Mouse (Mus musculus): Measurements from ENCODE around the gene Srebf2. TPM values are rescaled to one million over a fixed set of nuclear protein-coding genes. Genes with fewer than 3 reads are reported as not detected.

The Srebf2 gene
- total and polyA plus RNA-seq, 2 experiments from 2014 or later, result 171 to 193 TPM

DNA sequence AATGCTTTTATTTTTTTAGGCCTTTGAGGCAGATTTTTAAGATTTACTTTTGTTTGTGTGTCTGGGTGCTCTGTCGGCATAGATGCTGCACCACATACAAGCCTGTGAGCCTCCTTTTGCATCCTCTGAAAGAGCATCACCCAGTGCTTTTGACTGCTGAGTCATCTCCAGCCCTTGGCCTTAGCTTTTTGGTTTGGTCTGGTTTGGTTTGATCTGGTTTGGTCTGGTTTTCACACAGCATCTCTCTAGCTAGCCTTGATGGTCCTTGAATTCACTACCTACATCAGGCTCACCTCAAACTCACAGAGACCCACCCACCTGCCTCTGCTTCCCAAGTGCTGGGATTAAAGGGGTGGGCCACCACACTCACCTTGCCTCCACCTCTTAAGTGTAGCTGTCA, 40.9 kb downstream of the Srebf2 start:
- TF ChIP-seq CTCF (IDR thresholded peaks at IDR 0.05; ENCODE audit: low read depth), result no peak
- no peak overlapping the region for H3K4me2 ChIP-seq (ENCODE audit: low read depth)
- no peak overlapping the region for H3K4me3 ChIP-seq (ENCODE audit: low read depth, low read length)
- ATAC-seq, result no peak
- no peaks in the 10 kb centered on the region for H3K27me3 ChIP-seq (ENCODE audit: insufficient read depth, low read length)
- 96% methylated on average over 1 of the region's 1 CpGs for WGBS
- no peak for DNase-seq
- no peak overlapping the region for H3K9ac ChIP-seq
- H3K9me3 ChIP-seq (ENCODE audit: low read length), result no peaks in the 10 kb centered on the region
- peaks cover 80% of the 10 kb centered on the region for H3K36me3 ChIP-seq (ENCODE audit: insufficient read depth)
- H3K4me1 ChIP-seq (ENCODE audit: insufficient read depth), result no peaks in the 10 kb centered on the region
- H3K27ac ChIP-seq (ENCODE audit: low read depth, low read length), result no peak overlapping the region

DNA sequence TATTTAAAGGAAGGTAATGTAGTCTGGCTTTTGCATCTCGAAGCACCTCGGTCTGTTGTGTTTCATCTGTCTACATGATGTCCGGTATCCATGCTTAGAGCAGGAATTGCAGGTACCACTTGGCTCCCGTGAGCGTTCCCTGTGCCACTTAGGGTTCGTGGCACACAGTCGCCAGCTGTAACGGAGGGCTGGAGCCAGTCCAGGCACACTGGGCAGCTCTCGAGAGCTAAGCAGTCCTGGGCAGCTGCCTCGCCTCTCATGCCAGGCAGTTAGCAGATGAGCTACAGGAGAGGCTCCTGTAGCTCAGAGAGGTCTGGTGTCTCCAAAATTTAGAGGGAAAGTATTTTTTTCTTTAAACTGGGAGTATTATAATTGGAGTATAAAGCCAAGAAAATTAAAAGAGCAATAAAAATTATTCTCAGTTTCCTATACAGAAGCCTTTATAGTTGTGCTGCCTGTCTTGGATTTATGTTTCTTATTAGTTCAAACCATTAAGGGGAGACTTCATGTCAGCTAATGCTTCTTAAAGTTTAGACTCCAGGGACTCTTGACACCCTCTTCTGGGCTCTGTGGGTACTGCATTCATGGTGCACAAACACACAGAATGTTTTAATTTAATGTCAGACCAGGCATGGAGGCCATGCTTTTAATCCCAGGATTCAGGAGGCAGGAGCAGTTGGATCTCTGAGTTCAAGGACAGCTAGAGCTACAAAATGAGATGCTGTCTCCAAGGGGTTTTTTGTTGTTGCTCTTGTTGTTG, 41.7 kb downstream of the Srebf2 start:
- peak; percentile 61 for TF ChIP-seq CTCF (IDR thresholded peaks at IDR 0.05; ENCODE audit: low read depth)
- H3K4me2 ChIP-seq (ENCODE audit: low read depth), result no peak overlapping the region
- ATAC-seq (no peak), DNase-seq (peak; percentile 58)
- peaks cover 79% of the 10 kb centered on the region for H3K36me3 ChIP-seq (ENCODE audit: insufficient read depth)
- no peak overlapping the region for H3K4me3 ChIP-seq (ENCODE audit: low read depth, low read length)
- WGBS, result 80% methylated on average over 10 of the region's 10 CpGs
- H3K9ac ChIP-seq, result no peak overlapping the region
- H3K4me1 ChIP-seq (ENCODE audit: insufficient read depth), result no peaks in the 10 kb centered on the region
- no peaks in the 10 kb centered on the region for H3K9me3 ChIP-seq (ENCODE audit: low read length)
- no peaks in the 10 kb centered on the region for H3K27me3 ChIP-seq (ENCODE audit: insufficient read depth, low read length)
- H3K27ac ChIP-seq (ENCODE audit: low read depth, low read length), result no peak overlapping the region

DNA sequence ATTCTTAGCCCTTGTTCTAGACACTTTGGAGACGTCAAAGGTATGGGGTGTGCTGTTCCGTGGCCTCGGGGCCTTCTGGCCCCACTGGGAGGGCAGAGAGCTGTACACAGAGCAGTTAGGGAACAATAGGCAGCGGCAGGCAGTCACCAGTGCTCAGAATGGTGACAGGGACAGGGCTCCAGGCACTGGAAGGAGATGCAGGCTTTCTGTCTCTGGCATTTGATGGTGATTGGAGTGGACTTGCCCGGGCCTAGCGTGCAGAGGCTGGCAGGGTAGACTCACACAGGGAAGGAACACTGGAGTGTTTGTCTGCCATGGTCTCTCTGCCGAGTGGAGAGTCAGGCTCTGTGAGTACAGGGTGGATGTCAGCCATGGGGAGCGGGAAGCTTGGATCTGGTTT, 45.6 kb downstream of the Srebf2 start:
- Histone ChIP-seq H3K4me2 (ENCODE audit: low read depth) (no peak overlapping the region), H3K27me3 (ENCODE audit: insufficient read depth, low read length) (no peaks in the 10 kb centered on the region), H3K36me3 (ENCODE audit: insufficient read depth) (peaks cover 77% of the 10 kb centered on the region), H3K9ac (no peak overlapping the region; the same call in 1 of the 2 replicates), H3K9me3 (ENCODE audit: low read length) (no peaks in the 10 kb centered on the region), H3K27ac (ENCODE audit: low read depth, low read length) (no peak overlapping the region), H3K4me3 (ENCODE audit: low read depth, low read length) (no peak overlapping the region), H3K4me1 (ENCODE audit: insufficient read depth) (no peaks in the 10 kb centered on the region)
- DNase-seq (no peak), ATAC-seq (no peak)
- TF ChIP-seq CTCF (IDR thresholded peaks at IDR 0.05; ENCODE audit: low read depth), result no peak
- 81% methylated on average over 8 of the region's 8 CpGs for WGBS

DNA sequence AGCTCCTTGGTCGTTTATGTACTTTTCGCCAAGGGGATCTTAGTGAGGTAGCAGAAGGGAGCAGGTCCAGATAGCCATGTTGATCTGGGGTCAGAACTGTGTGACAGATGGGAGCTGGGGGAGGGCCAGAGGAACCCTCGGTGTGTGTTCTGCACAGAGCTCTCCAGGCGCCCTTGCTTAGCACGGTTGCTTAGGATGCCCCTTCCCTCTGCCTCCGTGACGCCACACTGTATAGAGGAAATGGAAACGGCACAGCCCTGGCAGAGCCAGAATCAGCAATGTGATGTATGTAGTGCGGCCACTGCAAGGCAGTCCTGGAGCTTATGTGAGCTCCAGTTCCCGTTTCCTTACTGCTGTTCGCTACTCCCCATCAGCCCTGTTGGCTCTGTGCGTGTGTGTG, 49.3 kb downstream of the Srebf2 start:
- no peak overlapping the region for H3K4me3 ChIP-seq (ENCODE audit: low read depth, low read length)
- no peaks in the 10 kb centered on the region for H3K4me1 ChIP-seq (ENCODE audit: insufficient read depth)
- WGBS, result 90% methylated on average over 12 of the region's 12 CpGs
- no peak for TF ChIP-seq CTCF (IDR thresholded peaks at IDR 0.05; ENCODE audit: low read depth)
- DNase-seq, result no peak
- H3K9ac ChIP-seq, result no peak overlapping the region
- ATAC-seq, result no peak
- H3K4me2 ChIP-seq (ENCODE audit: low read depth), result no peak overlapping the region
- no peaks in the 10 kb centered on the region for H3K27me3 ChIP-seq (ENCODE audit: insufficient read depth, low read length)
- no peak overlapping the region for H3K27ac ChIP-seq (ENCODE audit: low read depth, low read length)
- no peaks in the 10 kb centered on the region for H3K9me3 ChIP-seq (ENCODE audit: low read length)
- peaks cover 94% of the 10 kb centered on the region for H3K36me3 ChIP-seq (ENCODE audit: insufficient read depth)

DNA sequence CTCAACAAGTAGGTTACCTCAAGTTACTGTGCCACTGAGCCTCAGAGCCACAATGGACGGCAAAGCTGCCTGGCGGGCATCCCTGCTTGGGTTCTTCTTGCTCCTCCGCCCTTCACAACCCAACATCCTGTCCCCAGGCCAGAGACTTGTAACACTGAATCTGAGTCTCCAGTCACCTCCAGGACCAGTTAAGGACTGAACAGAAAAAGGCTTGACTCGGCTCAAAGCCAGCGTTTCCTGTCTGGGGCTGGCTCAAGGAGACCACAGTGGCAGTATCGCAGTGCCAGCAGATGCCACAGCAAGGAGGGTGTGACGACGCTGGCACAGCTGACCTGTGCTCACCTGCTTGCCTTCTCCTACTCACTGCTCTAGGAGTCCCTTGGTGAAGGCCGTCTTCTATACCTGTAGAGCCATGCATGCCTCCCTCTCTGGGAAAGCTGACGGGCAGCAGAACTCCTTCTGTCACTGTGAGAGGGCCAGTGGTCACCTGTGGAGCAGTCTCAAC, 50.3 kb downstream of the Srebf2 start:
- 92% methylated on average over 10 of the region's 10 CpGs for WGBS
- Histone ChIP-seq H3K9me3 (ENCODE audit: low read length) (no peaks in the 10 kb centered on the region), H3K4me2 (ENCODE audit: low read depth) (no peak overlapping the region), H3K36me3 (ENCODE audit: insufficient read depth) (peaks cover 93% of the 10 kb centered on the region), H3K27me3 (ENCODE audit: insufficient read depth, low read length) (no peaks in the 10 kb centered on the region), H3K4me3 (ENCODE audit: low read depth, low read length) (no peak overlapping the region), H3K4me1 (ENCODE audit: insufficient read depth) (no peaks in the 10 kb centered on the region), H3K9ac (no peak overlapping the region), H3K27ac (ENCODE audit: low read depth, low read length) (no peak overlapping the region)
- no peak for TF ChIP-seq CTCF (IDR thresholded peaks at IDR 0.05; ENCODE audit: low read depth)
- no peak for DNase-seq
- ATAC-seq, result no peak

DNA sequence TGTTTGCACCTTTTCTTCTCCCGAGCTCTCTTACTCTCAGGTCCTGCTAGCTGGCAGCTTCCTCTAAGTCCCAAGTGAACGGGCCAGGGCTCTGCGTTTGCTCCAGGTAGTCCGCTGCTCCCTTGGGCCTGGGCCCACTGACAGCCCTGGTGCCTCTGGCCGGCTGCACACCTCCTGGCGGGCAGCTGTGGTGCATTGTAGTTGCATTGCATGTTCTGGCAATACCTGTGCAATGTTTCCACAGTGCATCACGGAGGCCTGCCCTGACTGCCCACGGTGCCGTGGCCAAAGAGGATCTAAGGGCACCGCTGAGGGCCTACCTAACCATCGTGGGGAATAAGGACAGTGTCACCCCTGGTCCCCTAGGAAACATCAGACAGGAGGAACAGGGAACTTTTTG, 51.0 kb downstream of the Srebf2 start:
- no peaks in the 10 kb centered on the region for H3K4me1 ChIP-seq (ENCODE audit: insufficient read depth)
- no peaks in the 10 kb centered on the region for H3K9me3 ChIP-seq (ENCODE audit: low read length)
- no peak for TF ChIP-seq CTCF (IDR thresholded peaks at IDR 0.05; ENCODE audit: low read depth)
- H3K4me2 ChIP-seq (ENCODE audit: low read depth), result no peak overlapping the region
- no peak overlapping the region for H3K4me3 ChIP-seq (ENCODE audit: low read depth, low read length)
- ATAC-seq (no peak), DNase-seq (no peak)
- H3K27me3 ChIP-seq (ENCODE audit: insufficient read depth, low read length), result no peaks in the 10 kb centered on the region
- peaks cover 93% of the 10 kb centered on the region for H3K36me3 ChIP-seq (ENCODE audit: insufficient read depth)
- no peak overlapping the region for H3K9ac ChIP-seq
- no peak overlapping the region for H3K27ac ChIP-seq (ENCODE audit: low read depth, low read length)
- 89% methylated on average over 11 of the region's 11 CpGs for WGBS

DNA sequence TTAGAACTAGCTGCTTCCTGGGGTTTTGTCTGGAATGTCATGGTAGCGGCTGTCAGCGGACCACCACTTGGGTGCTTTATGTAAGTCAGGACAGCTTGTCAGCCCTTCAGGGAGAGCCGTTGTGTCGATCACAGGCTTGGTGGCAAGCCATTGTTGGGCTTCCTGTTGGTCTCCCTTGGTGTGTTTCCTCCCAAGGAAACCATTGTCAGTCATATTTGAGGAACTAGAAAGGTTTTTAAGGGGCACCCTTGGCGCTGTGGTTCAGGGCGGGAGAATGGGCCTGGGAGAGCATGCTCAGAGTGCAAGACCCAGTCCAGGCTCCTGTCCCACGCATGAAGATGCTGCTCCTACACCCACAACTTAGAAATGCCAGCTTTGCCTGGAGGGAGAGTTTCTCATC, 51.4 kb downstream of the Srebf2 start:
- H3K9ac ChIP-seq, result no peak overlapping the region
- no peaks in the 10 kb centered on the region for H3K9me3 ChIP-seq (ENCODE audit: low read length)
- H3K4me2 ChIP-seq (ENCODE audit: low read depth), result no peak overlapping the region
- H3K36me3 ChIP-seq (ENCODE audit: insufficient read depth), result peaks cover 93% of the 10 kb centered on the region
- 88% methylated on average over 7 of the region's 7 CpGs for WGBS
- ATAC-seq (no peak), DNase-seq (no peak)
- H3K4me1 ChIP-seq (ENCODE audit: insufficient read depth), result no peaks in the 10 kb centered on the region
- no peak for TF ChIP-seq CTCF (IDR thresholded peaks at IDR 0.05; ENCODE audit: low read depth)
- H3K27me3 ChIP-seq (ENCODE audit: insufficient read depth, low read length), result no peaks in the 10 kb centered on the region
- H3K4me3 ChIP-seq (ENCODE audit: low read depth, low read length), result no peak overlapping the region
- no peak overlapping the region for H3K27ac ChIP-seq (ENCODE audit: low read depth, low read length)

All from forebrain, postnatal 0 days (tissue).